Mouse (Mus musculus): ENCODE measurements at regions not wholly inside any gene's neighbourhood (a gene's known extent, or its start where the extent isn't known, plus 50 kb on each side); places are given as distances from the start of the nearest gene placed in this dataset.

DNA sequence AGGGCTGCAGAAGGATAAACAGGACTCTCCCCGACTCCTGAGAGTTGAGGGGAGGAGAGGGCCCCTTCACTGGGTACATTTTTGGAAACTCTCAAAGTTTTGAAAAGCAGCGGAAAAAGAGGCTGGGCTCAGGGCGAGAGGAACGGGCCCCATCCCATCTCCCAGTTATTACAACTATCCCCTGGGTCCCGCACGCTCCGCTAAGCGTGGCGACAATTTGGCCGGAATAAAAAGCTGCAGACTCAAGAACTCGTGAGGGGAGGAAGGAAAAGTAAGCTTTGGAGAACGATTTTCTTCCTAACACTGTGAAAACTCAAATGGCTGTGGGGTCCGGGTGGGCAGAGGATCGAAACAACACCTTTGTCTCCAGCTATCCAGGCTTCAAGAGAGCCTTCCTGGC lies 611.4 kb upstream of the Sall1 start:
- no peak for DNase-seq (ENCODE audit: low spot score in 2 of 2)

DNA sequence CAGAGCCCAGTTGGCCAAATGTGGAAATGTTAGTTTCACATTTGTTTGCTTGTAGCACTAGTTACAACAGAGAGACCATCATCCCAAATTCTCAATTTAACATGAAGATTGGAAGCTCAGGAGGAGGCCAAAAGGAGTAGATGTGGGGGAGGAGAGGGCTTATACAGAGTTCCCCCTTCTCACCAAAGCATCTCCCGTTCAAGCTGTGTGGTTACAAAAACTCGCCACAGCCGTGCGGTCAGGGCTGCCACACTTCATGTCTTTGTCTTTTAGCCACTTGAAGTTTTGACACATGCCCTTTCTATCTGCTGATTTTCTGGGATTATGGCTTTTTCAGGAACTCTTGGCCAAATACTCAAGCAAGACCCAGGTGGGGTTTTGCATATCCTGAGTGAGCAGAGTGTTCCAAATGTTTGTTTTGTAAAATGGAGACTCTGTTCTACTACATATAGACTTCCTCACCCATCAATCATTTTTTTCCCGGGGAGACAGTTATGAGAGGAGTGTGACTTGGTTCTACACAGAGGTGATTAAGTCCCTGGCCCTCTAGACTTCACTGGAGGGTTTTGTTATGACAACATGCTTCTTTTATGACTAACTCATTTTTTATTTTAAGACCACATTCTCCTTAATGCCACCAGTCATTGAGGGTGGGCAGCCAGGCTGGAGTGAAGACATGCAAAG lies 605.4 kb upstream of the Sall1 start:
- DNase-seq (ENCODE audit: low spot score in 2 of 2), result no peak

DNA sequence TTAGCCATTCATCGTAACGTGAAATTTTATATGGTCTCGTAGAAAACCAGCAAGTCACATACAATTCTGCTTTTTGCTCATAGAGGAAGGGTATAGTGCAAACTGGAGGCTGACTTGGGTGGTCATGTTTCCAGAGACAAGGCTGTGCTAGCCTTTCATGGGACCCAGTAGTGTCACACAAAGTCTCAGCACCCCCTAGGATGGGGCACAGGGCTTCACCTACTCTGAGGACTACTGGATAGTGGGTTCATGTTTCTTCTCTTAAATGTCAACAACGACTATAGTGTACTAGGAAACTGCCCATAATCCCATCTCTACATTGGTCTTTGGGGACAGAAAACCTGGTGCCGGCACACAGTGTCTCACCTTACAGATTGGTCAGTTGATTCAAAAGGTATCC lies 603.0 kb upstream of the Sall1 start:
- no peak for DNase-seq (ENCODE audit: low spot score in 2 of 2)

DNA sequence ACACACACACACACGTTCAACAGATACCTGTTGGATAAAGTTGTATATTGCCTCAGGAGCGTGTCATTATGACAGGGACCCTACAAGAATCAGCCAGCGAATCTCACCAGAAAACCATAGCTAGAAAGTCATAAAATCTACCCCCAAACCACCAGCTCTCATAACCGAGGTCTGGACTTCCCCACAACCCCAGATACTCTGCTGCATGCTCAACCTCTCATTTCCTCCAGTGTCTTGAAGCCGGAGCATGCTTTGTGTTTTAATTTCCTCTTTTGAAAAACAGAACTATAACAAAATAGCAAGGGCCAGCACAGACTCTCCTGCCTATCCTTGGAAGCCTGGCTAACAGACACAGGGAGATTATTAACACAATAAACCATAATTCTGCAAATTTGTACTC lies 597.4 kb upstream of the Sall1 start:
- DNase-seq (ENCODE audit: low spot score in 2 of 2), result no peak

DNA sequence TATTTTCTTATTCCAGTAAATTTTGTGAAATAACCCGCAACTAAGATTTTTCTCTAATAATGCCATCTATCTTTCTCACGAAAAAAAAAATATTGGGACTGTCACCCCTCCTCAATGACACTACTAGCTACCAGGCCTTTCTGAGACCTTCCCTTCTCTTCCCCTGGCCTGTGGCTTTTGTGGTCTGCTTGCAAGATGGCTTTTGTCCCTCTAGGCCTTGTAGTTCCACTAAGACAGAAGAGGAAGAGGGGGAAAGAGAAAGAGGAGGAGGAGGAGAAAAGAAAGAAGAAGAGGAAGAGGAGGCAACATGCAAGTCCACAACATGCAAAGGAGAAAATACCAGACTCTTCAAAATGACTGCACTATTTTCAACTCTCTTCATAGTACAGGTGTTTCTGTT lies 590.9 kb upstream of the Sall1 start:
- DNase-seq (ENCODE audit: low spot score in 2 of 2), result no peak

DNA sequence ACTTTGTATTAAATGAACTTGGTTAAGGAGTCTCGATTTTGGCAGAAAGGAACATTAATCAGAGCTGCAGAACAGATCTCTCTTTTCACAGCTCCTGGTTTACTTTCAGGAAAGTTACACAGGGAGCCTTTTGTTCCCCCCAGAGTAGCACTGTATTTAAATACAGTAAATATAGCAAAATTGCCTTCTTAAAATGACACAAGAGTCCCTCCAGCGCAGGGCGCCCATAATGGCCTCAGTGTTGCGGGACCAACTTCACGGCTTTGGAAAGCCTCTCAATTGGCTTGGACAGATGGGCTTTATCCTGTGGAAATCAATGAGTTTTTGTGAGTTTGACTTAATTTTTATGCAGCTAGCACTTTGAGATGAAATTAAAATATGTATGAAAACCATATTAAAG lies 588.3 kb upstream of the Sall1 start:
- no peak for DNase-seq (ENCODE audit: low spot score in 2 of 2)

GRCm38 (mm10) chr8:89630540-89630939 lies 586.6 kb upstream of the Sall1 start:
- DNase-seq (ENCODE audit: low spot score in 2 of 2), result no peak

- DNase-seq (ENCODE audit: low spot score in 2 of 2), result no peak
Measured at GRCm38 (mm10) chr8:89618089-89618488, 574.1 kb upstream of the Sall1 start.

GRCm38 (mm10) chr8:89615863-89616558 lies 572.0 kb upstream of the Sall1 start:
- DNase-seq (ENCODE audit: low spot score in 2 of 2), result no peak

GRCm38 (mm10) chr8:89609074-89609473 lies 565.1 kb upstream of the Sall1 start:
- DNase-seq (ENCODE audit: low spot score in 2 of 2), result no peak

DNA sequence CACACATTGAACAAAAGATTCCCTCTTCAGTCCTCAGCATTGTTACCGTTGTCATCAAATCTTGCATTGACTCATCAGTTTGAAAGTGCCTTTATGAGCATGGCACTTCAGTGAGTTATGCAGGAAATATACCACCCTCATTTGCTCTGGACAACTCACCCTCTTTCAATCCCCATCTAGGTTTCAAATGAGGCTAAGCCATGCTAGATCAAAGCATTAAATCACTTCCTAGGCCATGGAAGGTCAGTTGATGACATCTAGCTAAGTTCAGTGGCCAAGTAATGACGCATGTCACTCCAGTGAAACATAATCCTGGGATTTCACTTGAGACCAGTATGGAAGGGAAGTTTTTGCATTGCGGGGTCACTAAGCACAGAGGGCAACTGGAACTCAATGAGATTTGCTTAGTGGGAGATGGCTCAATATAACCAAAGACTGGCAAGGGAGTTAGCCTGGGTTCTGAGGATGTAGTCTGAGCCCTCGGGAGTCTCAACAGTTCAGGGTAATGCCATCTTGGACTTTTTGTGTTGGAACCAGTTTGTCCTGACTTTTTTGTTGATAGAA lies 562.0 kb upstream of the Sall1 start:
- DNase-seq (ENCODE audit: low spot score in 2 of 2), result no peak

DNA sequence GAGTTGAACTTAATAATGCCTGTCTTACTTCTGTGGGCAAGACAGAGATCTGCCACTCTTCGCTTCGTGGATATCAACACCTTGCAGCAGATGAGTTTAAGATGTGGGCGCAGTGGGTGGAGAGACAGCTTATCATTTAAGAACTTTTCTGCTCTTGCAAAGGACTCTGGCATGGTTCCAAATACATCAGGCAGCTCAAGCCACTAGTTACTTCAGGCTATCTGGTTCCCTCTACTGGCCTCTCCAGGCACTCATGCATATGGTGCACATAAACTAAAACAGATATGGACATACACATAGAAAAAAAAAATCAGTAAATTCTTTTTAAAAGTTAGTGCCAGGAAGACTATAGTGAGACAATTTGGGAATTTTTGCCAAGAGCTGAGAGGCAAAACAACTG lies 560.5 kb upstream of the Sall1 start:
- DNase-seq (ENCODE audit: low spot score in 2 of 2), result no peak

DNA sequence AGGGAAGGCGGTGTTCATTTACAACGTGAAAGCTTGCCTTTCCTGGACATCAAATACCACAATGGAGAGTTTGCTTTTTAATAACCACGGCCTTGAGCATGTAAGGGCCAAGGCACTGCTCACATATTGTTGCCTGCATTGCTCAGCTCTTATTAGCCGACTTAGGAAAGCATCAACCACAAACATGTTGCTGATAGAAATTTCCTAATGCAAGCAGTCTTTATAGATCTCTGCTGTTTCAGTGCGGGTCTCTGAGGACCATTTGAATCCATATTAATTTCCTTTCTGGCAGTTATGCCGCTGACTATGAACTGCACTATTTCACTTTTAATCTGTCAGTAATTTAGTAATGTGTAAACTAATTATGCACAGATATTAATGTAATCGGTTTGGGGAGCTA lies 552.4 kb upstream of the Sall1 start:
- DNase-seq (ENCODE audit: low spot score in 2 of 2), result no peak

DNA sequence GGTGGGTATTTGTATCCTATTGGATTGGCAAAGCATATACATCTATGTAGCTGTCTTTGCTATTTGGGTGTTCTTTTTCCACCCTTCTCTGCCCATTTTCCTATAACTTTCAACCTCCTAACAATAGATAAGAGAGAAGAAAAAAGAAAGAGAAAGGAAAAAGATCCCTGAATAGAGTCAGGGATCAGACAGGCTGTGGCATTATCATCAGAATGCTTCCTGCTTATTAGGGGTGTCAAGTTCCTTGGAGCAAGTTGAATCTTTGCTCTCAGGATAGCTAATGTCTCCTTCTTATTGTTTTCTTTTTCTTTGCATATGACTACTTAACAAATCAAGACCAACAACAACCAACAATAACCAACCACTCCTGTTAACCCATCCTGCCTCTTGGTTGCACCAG lies 539.1 kb upstream of the Sall1 start:
- DNase-seq (ENCODE audit: low spot score in 2 of 2), result no peak

- DNase-seq (ENCODE audit: low spot score in 2 of 2), result no peak
Measured at GRCm38 (mm10) chr8:89582566-89582965, 538.6 kb upstream of the Sall1 start.

DNA sequence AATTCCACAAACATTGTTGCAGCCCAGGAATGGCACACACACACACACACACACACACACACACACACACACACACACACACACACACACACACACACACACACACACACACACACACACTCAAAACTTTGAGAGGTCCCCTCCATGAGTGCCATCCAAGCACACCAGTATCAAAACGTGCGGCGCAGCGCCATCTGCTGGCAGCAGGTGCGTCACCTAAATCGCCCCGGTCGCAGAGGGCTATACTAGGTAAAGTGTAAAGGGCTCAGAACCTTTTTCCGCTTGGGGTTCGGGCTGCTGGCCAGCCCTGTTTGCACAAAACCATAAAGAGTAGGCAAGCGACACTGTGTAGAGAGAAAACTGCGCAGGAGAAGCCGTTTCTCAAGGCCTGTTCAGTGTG lies 527.9 kb upstream of the Sall1 start:
- peak; percentile 68 to 80 for DNase-seq (ENCODE audit: low spot score in 2 of 2)

DNA sequence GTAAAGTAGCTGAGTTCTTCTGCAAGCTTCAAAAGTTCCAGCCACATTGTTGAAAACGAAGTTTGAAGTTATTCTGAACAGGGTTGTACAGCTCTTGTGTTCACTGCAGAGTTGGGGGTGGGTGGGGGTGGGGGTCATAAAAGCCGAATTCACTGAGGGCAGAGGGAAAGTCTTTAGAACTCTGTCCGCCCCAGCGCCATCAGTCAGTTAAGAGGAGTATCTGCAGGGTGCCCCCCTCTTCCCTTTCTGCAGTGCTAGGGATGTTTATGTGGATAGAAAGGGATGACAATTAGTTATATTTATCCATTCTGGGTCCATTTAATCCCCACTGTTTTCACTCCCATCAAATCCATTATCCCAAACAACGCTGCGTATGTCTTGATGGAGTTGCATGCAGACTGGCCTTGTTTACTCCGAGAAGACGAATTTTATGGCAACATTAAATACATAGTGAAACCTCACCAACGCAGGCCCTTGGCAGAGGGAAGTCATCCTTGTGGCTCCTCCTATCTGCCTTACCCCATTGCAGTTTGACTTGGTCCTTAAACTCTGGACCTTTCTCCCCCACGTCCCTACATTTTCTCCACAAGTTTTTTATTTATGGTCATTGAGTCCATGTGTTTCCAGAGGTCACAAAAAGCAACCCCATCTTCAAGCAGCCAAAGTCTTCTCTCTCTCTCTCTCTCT lies 526.8 kb upstream of the Sall1 start:
- no peak for DNase-seq (ENCODE audit: low spot score in 2 of 2)

GRCm38 (mm10) chr8:89569406-89569805 lies 525.4 kb upstream of the Sall1 start:
- no peak for DNase-seq (ENCODE audit: low spot score in 2 of 2)

DNA sequence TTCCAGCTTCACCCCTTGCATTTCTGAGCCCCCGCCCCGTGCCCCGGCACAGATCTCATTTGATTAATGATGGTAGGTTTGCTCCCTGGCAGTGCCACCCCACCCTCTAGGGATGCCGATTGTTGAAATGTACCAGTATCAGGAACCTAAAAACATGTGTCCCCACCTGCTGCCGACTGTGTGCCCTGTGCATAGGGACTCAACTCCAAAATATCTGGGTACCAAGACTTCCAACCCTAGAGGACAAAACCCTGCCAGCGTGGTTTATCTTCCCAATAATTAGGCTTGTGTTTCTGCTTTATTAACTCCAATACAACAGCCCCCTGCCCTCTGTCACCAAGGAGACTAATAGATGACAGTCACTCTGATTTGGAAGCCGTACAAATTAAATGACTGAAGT lies 524.7 kb upstream of the Sall1 start:
- no peak for DNase-seq (ENCODE audit: low spot score in 2 of 2)

- no peak for DNase-seq (ENCODE audit: low spot score in 2 of 2)
Measured at GRCm38 (mm10) chr8:89566986-89567385, 523.0 kb upstream of the Sall1 start.

DNA sequence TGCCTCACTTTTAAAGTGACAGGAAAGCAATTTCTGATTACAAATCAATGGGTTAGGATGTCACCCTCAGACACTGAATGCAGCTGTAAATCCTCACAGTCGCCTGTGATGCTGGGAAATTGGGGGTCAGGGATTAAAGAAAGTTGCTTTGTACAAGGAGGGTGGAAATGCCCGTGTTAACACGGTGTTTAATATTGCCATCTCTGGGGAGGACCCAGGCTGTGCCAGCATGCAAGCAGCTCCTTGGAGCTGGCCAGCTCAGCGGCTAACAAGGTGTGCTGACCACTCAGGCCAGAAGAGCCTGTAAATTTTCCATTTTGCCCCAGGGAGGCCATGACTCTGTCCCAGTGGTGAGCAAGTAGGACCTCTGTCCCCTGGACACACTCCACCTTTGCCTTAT lies 522.5 kb upstream of the Sall1 start:
- no peak for DNase-seq (ENCODE audit: low spot score in 2 of 2)

DNA sequence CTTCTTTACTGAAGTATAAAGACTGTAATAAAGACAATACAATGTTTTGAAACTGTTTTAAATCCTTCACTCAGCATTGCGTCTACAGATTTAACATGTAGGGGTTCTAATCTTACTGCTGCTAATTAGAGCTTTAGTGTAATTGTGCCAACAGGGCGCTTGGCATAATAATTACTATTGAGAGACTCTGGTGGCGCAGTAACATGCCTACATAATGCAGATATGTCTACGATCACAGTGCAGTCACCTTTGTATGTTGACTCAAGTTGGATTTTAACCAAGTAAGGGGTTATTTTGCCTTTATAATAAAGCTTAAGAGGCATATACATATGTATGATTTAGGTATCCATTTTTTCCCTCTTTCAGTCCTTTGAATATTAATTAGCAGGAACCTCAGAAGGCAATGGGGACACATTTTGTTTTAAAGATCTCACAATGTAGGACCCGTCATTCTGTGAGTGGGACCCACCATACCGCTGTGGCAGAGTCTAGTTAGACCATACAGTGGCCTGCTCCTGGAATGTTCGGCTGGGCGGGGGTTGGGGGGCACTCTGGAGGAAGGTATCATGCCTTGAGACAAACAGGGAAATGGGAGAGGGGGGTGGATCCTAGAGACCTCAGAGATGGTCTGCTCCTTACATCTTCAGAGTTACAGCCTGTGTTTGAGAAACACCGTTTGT lies 521.3 kb upstream of the Sall1 start:
- DNase-seq (ENCODE audit: low spot score in 2 of 2), result no peak

Data from frontal cortex, postnatal 14 days (tissue).